Mouse (Mus musculus) midbrain, embryonic 16.5 days (tissue): ENCODE results near the gene Onecut1. TPM values are rescaled to one million over a fixed set of nuclear protein-coding genes. Genes with fewer than 3 reads are reported as not detected.

Experiments used
- ATAC-seq: fragments of 200-750 bp; cut with Nextera tagmentation; 2 replicates; pipeline ENCODE4 v1.8.0; 2017; ENCODE audit warnings: moderate TSS enrichment
- H3K27ac ChIP-seq: fragments of 300-500 bp; sonication (generic); 2 replicates; pipeline ENCODE4 v1.5.1; 2014; ENCODE audit warnings: mild to moderate bottlenecking, low read length, mixed read lengths
- H3K27me3 ChIP-seq: fragments of 300-500 bp; sonication (generic); 2 replicates; pipeline ENCODE4 v1.6.1; 2014; ENCODE audit warnings: low read depth, low read length, mixed read lengths; ENCODE audit not compliant: control insufficient read depth, insufficient read depth
- H3K36me3 ChIP-seq: fragments of 300-500 bp; sonication (generic); 2 replicates; pipeline ENCODE4 v1.6.1; 2014; ENCODE audit warnings: mild to moderate bottlenecking, low read length, moderate library complexity, mixed read lengths; ENCODE audit not compliant: control insufficient read depth, insufficient read depth
- H3K4me1 ChIP-seq: fragments of 300-500 bp; sonication (generic); 2 replicates; pipeline ENCODE4 v1.6.1; 2014; ENCODE audit warnings: mild to moderate bottlenecking, low read length, mixed read lengths; ENCODE audit not compliant: control insufficient read depth, insufficient read depth
- H3K4me2 ChIP-seq: fragments of 300-500 bp; sonication (generic); 2 replicates; pipeline ENCODE4 v1.6.1; 2014; ENCODE audit warnings: mild to moderate bottlenecking, low read length, mixed read lengths
- H3K4me3 ChIP-seq: fragments of 300-500 bp; sonication (generic); 2 replicates; pipeline ENCODE4 v1.5.1; 2014; ENCODE audit warnings: low read depth, mild to moderate bottlenecking, low read length, moderate library complexity, mixed read lengths
- H3K9ac ChIP-seq: fragments of 300-500 bp; sonication (generic); 2 replicates; pipeline ENCODE4 v1.6.1; 2014; ENCODE audit warnings: low read depth, low read length, mixed read lengths
- H3K9me3 ChIP-seq: fragments of 300-500 bp; sonication (generic); replicated peaks from 2 replicates; pipeline ENCODE4 v1.6.1; 2014; ENCODE audit warnings: mild to moderate bottlenecking, low read length, mixed read lengths; ENCODE audit not compliant: control insufficient read depth, poor library complexity, severe bottlenecking
- WGBS: fragments of 180-500 bp; shearing (Covaris S2); extraction: QIAGEN DNeasy Blood & Tissue Kit; methylation state at CpG from one replicate; pipeline ENCODE4 v1.1.7; 2014; 5-methylcytosine and 5-hydroxymethylcytosine counted together
- polyA plus RNA-seq: library from polyadenylated mRNA; unstranded; fragments of >200 nt; fragmentation: Nextera tagmentation; extraction: Ambion mirVana; gene quantifications from 2 replicates; pipeline ENCODE4 v1.2.1, GENCODE M21; 2015

Gene Onecut1
- polyA plus RNA-seq = 5.8 and 6.1 TPM in 2 replicates

DNA sequence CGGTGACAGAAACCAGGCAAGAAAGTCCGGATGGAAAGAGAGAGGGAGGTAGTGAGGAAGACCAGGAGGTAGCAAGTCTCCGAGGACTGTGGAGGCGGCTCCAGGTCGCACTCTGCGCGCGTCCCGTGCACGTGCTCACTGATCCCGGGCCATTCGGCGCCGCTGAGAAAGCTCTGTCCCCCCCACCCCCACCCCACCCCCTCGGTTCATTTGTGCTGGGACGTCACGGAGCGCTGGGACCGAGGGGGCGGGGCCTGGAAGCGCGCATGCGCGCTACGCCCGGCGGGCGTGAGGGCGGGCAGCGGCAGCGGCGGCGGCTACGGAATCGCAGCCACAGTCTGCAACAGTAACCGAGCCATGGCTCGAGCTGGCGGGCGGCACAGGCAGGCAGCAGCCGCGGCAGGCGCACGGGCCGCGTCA is at the start of gene Onecut1:
Gene Onecut1, plus strand, starts transcription at position 361 of the 420 bp plus-strand sequence.
- peak within 1 kb of the TSS; percentile 93 for H3K4me2 ChIP-seq
- peak within 1 kb of the TSS; percentile 51 for H3K4me3 ChIP-seq
- peaks cover 48% of the 10 kb centered on the region for H3K27me3 ChIP-seq
- peak; percentile 71 for ATAC-seq
- H3K4me1 ChIP-seq = peaks cover 18% of the 10 kb centered on the region
- H3K27ac ChIP-seq = peak within 1 kb of the TSS; percentile 79
- H3K9ac ChIP-seq = peak within 1 kb of the TSS; percentile 68
- no peaks in the 10 kb centered on the region for H3K9me3 ChIP-seq
- no peaks in the 10 kb centered on the region for H3K36me3 ChIP-seq
- WGBS = under 1% methylated on average over 43 of the region's 45 CpGs

GRCm38 (mm10) chr9:74819736-74820511 is 41.8 kb upstream of the Onecut1 start:
- peak; percentile 77 for ATAC-seq
- no peaks in the 10 kb centered on the region for H3K36me3 ChIP-seq
- H3K27ac ChIP-seq = no peak overlapping the region
- H3K4me1 ChIP-seq = peaks cover 6% of the 10 kb centered on the region
- no peaks in the 10 kb centered on the region for H3K9me3 ChIP-seq
- no peak overlapping the region for H3K9ac ChIP-seq
- H3K4me3 ChIP-seq = no peak overlapping the region
- H3K4me2 ChIP-seq = no peak overlapping the region; the same call in 1 of the 2 replicates
- WGBS = 30% methylated on average over 19 of the region's 19 CpGs
- H3K27me3 ChIP-seq = no peaks in the 10 kb centered on the region

GRCm38 (mm10) chr9:74825102-74825501 is 36.6 kb upstream of the Onecut1 start:
- no peak for ATAC-seq

DNA sequence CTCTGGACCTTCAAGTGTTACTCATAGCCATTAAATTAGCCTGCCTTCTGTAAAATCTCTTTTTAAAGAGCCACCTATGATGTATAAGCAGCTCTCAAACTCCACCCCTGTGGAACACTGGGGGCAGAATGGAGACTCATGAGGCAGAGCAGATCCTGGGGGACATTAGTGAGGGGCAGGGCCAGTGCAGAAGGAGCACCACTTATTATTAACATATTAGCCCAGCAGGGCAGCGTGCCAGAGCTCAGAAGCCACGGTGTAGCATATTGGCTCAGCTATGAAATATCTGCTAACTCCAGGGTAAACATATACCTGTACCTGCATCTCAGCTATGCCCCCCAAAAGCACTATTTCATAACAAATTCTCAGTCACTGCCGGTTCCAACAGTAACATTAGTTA is 32.5 kb upstream of the Onecut1 start:
- H3K4me3 ChIP-seq = no peak overlapping the region
- 67% methylated on average over 3 of the region's 3 CpGs for whole genome bisulfite sequencing
- no peak for ATAC-seq

More at GRCm38 (mm10) chr9:74825102-74825501, 36.6 kb upstream of the Onecut1 start:
- Histone ChIP-seq H3K27me3 (no peaks in the 10 kb centered on the region), H3K4me3 (no peak overlapping the region), H3K9me3 (no peaks in the 10 kb centered on the region), H3K9ac (no peak overlapping the region), H3K4me1 (peaks cover 2% of the 10 kb centered on the region), H3K36me3 (no peaks in the 10 kb centered on the region), H3K27ac (no peak overlapping the region), H3K4me2 (no peak overlapping the region)
- 95% methylated on average over 2 of the region's 2 CpGs for WGBS

DNA sequence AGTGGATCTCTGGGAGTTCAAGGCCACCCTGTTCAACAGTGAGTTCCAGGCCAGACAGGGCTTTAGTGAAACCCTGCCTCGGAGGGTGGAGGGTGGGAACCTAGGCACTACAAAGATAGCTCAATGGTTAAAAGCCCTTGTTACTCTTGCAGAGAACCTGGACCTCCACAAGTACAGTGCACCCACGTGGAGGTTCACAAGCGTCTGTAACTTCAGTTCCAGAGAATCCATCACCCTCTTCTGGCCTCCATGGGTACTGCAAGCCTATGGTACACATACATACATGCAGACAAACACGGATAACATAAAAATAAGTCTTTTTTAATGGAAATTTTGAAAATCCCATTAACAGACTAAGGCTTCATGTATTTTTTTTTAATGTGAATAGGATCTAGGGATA is 18.8 kb upstream of the Onecut1 start:
- no peaks in the 10 kb centered on the region for H3K4me1 ChIP-seq
- H3K9me3 ChIP-seq = no peaks in the 10 kb centered on the region
- no peaks in the 10 kb centered on the region for H3K36me3 ChIP-seq
- no peak overlapping the region for H3K4me2 ChIP-seq
- ATAC-seq = no peak
- no peak overlapping the region for H3K4me3 ChIP-seq
- 86% methylated on average over 4 of the region's 4 CpGs for WGBS
- H3K27me3 ChIP-seq = peaks cover 14% of the 10 kb centered on the region
- no peak overlapping the region for H3K9ac ChIP-seq
- no peak overlapping the region for H3K27ac ChIP-seq

More for the DNA sequence above, 32.5 kb upstream of the Onecut1 start:
- no peak overlapping the region for H3K4me2 ChIP-seq
- no peak overlapping the region for H3K9ac ChIP-seq
- H3K27me3 ChIP-seq = no peaks in the 10 kb centered on the region
- no peaks in the 10 kb centered on the region for H3K36me3 ChIP-seq
- H3K27ac ChIP-seq = no peak overlapping the region
- no peaks in the 10 kb centered on the region for H3K9me3 ChIP-seq
- no peaks in the 10 kb centered on the region for H3K4me1 ChIP-seq

GRCm38 (mm10) chr9:74846867-74847830 is 14.6 kb upstream of the Onecut1 start:
- no peaks in the 10 kb centered on the region; the same call in 1 of the 2 replicates for H3K9me3 ChIP-seq
- no peak overlapping the region for H3K4me2 ChIP-seq
- H3K4me1 ChIP-seq = peaks cover 9% of the 10 kb centered on the region
- peaks cover 29% of the 10 kb centered on the region for H3K27me3 ChIP-seq
- no peak overlapping the region for H3K9ac ChIP-seq
- 3% methylated on average over 33 of the region's 33 CpGs for WGBS
- no peaks in the 10 kb centered on the region for H3K36me3 ChIP-seq
- ATAC-seq = 0 out of 2 replicates have a peak, but pooled peaks have one; percentile 11
- no peak overlapping the region for H3K4me3 ChIP-seq
- no peak overlapping the region for H3K27ac ChIP-seq

DNA sequence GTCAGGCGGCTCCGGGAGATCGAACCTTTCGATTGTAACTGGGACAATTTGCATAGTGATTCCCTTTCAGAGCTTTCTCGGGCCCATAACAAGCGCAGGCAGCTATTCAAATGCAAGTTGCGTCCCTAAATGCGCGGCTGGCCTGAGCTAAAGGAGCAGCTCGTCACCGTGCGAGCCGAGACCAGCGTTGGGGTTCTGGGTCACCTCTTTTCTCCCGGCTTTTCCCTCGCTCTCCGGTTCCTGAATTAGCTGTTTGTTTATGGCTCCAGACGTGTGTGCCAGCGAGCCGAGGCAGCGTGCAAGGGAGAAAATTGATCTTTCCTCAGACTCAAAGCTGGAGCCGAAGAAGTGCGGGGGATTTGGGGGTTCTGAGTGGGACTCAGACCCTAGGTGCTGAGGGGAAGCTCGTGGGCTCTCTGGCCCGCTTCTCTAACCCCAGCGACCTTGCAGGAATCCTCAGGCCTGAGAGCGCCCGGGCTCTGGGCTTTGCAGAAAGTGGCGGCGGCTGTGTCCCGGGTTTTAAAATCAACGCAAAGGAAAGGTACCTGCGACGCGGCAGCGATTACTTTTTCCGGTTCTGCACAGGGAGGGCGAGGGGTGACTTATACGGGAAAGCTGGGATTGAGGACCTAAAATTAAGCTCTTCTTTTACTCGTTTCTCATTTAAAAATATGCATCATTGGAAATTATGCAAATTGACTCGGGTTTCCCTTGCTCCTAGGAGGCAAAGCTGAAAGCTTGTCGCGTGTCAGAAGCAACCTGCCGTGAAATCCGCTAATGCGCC is 13.1 kb upstream of the Onecut1 start:
- no peak for ATAC-seq
- H3K9me3 ChIP-seq = no peaks in the 10 kb centered on the region; the same call in 1 of the 2 replicates
- H3K4me1 ChIP-seq = peaks cover 9% of the 10 kb centered on the region
- peak overlapping the region; percentile 78 for H3K4me2 ChIP-seq
- H3K9ac ChIP-seq = peak overlapping the region; percentile 54; the same call in 1 of the 2 replicates
- 1% methylated on average over 46 of the region's 46 CpGs for WGBS
- H3K36me3 ChIP-seq = no peaks in the 10 kb centered on the region
- peak overlapping the region; percentile 41 for H3K4me3 ChIP-seq
- H3K27ac ChIP-seq = peak overlapping the region; percentile 60
- H3K27me3 ChIP-seq = peaks cover 40% of the 10 kb centered on the region
